Mouse (Mus musculus) heart, embryonic 13.5 days (tissue): ENCODE results near the gene Mtg2. TPM values are rescaled to one million over a fixed set of nuclear protein-coding genes. Genes with fewer than 3 reads are reported as not detected.
A peak's percentile ranks its signal among the peaks of the same experiment; 100 is the strongest.

ENCODE experiments used
- ATAC-seq: fragments of 200-750 bp; cut with Nextera tagmentation; 2 replicates; pipeline ENCODE4 v1.8.0; 2017; ENCODE audit warnings: moderate TSS enrichment; ENCODE audit not compliant: insufficient number of reproducible peaks, low FRiP score, low TSS enrichment; ENCODE audit errors: extremely low read depth
- H3K27ac ChIP-seq: fragments of 300-500 bp; sonication (generic); replicated peaks from 2 replicates; pipeline ENCODE4 v1.5.1; 2015; ENCODE audit warnings: moderate library complexity, mild to moderate bottlenecking, inconsistent platforms
- H3K27me3 ChIP-seq: fragments of 300-500 bp; sonication (generic); replicated peaks from 2 replicates; pipeline ENCODE4 v1.6.1; 2015; ENCODE audit warnings: mild to moderate bottlenecking, inconsistent platforms
- H3K36me3 ChIP-seq: fragments of 300-500 bp; sonication (generic); 2 replicates; pipeline ENCODE4 v1.6.1; 2015; ENCODE audit warnings: mild to moderate bottlenecking, inconsistent platforms
- H3K4me1 ChIP-seq: fragments of 300-500 bp; sonication (generic); 2 replicates; pipeline ENCODE4 v1.6.1; 2015; ENCODE audit warnings: inconsistent platforms
- H3K4me2 ChIP-seq: fragments of 300-500 bp; sonication (generic); 2 replicates; pipeline ENCODE4 v1.6.1; 2015; ENCODE audit warnings: inconsistent platforms, mild to moderate bottlenecking, moderate library complexity
- H3K4me3 ChIP-seq: fragments of 300-500 bp; sonication (generic); 2 replicates; pipeline ENCODE4 v1.5.1; 2015; ENCODE audit warnings: moderate library complexity, mild to moderate bottlenecking, inconsistent platforms
- H3K9ac ChIP-seq: fragments of 300-500 bp; sonication (generic); 2 replicates; pipeline ENCODE4 v1.6.1; 2015; ENCODE audit warnings: inconsistent platforms, mild to moderate bottlenecking, moderate library complexity
- H3K9me3 ChIP-seq: fragments of 300-500 bp; sonication (generic); 2 replicates; pipeline ENCODE4 v1.6.1; 2016; ENCODE audit warnings: inconsistent platforms
- WGBS: fragments of 180-500 bp; shearing (Covaris S2); methylation state at CpG from one replicate; pipeline ENCODE4 v1.1.7; 2015; ENCODE audit warnings: mixed read lengths; 5-methylcytosine and 5-hydroxymethylcytosine counted together
- polyA plus RNA-seq: library from polyadenylated mRNA; unstranded; fragments of >200 nt; fragmentation: Nextera tagmentation; extraction: Ambion mirVana; gene quantifications from 2 replicates; pipeline ENCODE4 v1.2.1, GENCODE M21; 2015

The Mtg2 gene
- polyA plus RNA-seq, 1 experiment from 2014 or later: 23.9 TPM

DNA sequence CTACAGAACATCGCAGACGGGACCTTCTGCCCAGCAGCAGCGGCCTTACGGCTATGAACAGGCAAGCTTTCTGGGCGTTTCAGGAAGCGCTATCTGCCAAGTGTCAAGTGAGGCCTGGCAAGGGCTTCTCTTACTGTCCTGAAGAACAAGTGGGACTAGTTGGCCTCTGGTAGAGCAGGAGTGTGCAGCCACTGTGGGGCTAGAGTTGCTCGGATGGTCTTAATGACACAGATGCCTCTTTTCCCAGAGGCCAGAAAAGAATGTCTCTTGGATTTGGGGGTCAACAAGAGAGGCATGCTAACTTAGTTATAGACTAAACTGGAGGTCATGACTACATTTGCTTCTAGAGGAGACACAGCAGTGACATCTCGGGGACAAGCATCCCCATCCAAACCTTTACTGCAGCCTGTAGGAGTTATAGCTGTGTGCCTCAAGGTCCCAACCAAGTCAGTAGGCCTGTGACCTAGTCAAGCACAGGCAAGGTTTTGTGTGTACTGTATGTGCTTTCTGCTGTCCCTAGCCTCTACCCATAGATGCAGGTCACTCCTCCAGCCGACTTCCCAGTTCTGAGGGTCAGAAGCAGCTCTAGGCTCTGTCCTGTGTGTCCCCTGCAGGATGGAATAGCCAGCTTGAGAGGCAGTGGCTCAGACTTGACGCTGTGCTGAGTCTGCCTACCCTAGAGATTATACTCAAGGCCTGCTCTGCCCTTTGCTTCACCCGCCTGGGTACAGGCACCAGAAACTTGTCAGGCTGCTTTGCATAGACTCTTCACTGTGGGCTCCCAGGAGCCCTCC, 6.9 kb upstream of the Mtg2 start:
- WGBS: 89% methylated on average over 11 of the region's 11 CpGs
- Histone ChIP-seq H3K4me1 (no peaks in the 10 kb centered on the region), H3K27ac (no peak overlapping the region), H3K27me3 (no peaks in the 10 kb centered on the region), H3K4me3 (no peak overlapping the region), H3K9ac (no peak overlapping the region), H3K36me3 (peaks cover 76% of the 10 kb centered on the region), H3K4me2 (no peak overlapping the region), H3K9me3 (no peaks in the 10 kb centered on the region)
- no peak for ATAC-seq

DNA sequence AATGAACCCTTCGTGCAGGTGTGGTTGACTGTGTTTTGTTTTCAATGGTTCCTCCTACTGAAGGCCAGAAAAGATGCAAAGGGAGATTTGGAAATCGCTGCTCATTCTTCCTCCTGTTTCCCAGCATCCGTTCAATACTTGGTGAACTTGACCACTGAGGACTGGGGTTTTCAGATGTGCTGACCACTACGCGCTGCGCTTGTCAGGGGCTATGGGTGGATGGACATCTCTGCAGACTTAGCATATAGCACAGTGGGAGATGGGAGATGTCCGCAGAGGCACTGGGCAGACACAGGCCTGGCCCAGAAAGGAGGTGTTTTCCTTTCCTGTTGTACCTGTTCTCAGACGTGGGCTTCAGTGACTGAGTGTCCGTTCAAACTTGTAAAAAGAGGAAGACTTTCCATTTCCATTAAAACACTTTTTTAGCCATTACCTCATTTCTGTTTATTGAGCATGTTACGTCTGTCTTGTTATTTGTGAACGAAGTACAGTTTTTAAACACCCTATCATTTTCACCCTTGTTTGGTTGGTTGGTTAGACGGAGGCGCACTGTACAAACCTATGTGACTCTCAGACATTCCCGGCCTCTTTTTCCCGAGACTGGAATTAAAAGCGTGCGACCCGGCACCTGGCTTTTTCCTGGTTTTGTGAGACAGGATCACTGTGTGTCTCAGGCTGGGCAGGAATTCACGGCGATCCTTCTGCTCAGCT, 463 bp upstream of the Mtg2 start:
- 31% methylated on average over 20 of the region's 20 CpGs for WGBS
- Histone ChIP-seq H3K4me1 (peaks cover 15% of the 10 kb centered on the region), H3K9me3 (no peaks in the 10 kb centered on the region), H3K27ac (peak overlapping the region; percentile 81), H3K4me3 (peak overlapping the region; percentile 79), H3K36me3 (peaks cover 38% of the 10 kb centered on the region), H3K27me3 (no peaks in the 10 kb centered on the region), H3K9ac (peak overlapping the region; percentile 85), H3K4me2 (peak overlapping the region; percentile 95)
- ATAC-seq: no peak; the same call in 1 of the 2 replicates

DNA sequence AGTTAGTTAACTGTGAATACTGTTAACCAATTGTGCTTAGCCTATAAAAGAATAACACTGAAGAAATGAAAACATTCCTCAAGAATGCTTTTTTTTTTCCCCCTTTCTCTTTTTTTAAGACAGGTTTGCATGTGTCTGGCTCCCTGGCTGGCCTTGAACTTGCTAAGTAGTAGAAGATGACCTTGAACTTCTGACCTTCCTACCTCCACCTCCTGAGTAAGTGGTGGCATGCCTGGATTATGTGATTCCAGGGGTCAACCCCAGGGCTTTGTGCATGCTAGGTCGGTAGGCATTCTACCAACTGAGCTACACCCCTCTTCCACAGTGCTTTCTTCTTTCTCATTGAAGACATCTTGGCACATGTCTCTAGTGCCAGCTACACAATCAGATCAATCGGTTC, 1.3 kb downstream of the Mtg2 start:
- Histone ChIP-seq H3K4me3 (peak overlapping the region; percentile 79; the same call in 1 of the 2 replicates), H3K4me2 (no peak overlapping the region), H3K4me1 (peaks cover 15% of the 10 kb centered on the region), H3K36me3 (peaks cover 35% of the 10 kb centered on the region), H3K27me3 (no peaks in the 10 kb centered on the region), H3K9ac (peak overlapping the region; percentile 14; the same call in 1 of the 2 replicates), H3K9me3 (no peaks in the 10 kb centered on the region), H3K27ac (no peak overlapping the region)
- ATAC-seq: no peak
- 73% methylated on average over 2 of the region's 2 CpGs for WGBS

DNA sequence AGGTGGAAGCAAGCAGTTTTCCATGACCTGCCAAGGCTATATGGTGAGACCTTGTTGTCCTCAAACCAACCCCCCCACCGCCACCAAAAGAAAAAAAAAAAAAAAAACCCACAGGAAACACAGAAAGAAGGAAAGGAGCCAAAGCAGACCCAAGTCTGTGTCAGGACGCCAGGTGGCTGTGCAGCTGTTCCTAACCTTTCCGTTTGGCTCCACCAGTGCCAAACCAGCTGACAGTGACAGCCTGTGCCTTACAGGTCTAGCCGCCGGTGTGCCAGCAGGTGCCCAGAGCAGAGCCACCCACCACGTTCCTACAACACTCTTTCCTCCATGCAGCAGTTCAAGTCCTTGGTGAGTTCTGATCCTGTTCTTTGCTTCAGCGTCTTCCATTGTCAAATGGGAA, 2.5 kb downstream of the Mtg2 start:
- H3K4me1 ChIP-seq: peaks cover 15% of the 10 kb centered on the region
- WGBS: 81% methylated on average over 7 of the region's 7 CpGs
- H3K4me3 ChIP-seq: no peak overlapping the region
- H3K36me3 ChIP-seq: peaks cover 36% of the 10 kb centered on the region
- H3K9ac ChIP-seq: no peak overlapping the region
- H3K27me3 ChIP-seq: no peaks in the 10 kb centered on the region
- H3K4me2 ChIP-seq: no peak overlapping the region
- H3K27ac ChIP-seq: no peak overlapping the region
- no peak for ATAC-seq
- H3K9me3 ChIP-seq: no peaks in the 10 kb centered on the region

DNA sequence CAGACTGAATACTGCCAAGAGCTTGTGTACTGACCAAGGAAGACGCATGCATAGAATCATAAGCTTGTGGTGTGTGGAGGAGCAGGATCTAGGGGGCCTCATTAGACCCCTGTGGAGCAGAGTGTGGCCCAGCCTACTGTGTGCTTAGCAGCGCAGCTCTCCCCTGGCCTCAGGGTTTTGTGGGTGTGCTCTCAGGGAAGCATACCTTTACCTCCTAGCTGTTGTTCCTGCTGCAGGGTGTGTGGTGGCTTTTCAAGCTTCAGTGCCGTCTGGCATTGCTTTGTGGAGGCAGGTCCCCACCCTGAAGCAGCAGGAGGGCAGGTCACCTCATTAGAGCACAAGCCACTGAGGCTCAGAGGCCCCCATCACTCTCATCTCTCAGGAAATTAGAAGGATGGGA, 7.2 kb downstream of the Mtg2 start:
- H3K9ac ChIP-seq: no peak overlapping the region

DNA sequence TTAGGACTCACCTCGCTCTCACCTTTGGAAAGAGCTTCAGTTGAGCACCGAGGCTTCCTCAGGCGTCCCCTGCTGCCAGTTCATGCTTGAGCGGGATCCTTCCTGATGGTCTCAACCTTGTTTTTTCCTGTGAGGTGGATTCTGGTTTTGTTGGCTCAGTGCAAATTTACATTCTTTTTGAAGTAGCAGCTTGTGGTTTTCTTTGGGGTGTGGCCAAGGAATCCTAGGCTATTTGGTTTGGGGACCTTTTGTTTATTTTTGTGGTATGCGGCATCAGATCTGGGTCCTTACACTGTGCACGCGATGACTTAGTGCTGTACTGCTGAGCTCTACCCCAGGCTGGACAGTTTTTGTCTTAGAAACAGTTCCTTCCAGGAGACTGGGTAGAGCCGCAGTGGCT, 10.3 kb downstream of the Mtg2 start:
- Histone ChIP-seq H3K36me3 (peaks cover 73% of the 10 kb centered on the region), H3K27ac (no peak overlapping the region), H3K4me3 (no peak overlapping the region), H3K4me2 (no peak overlapping the region), H3K9ac (no peak overlapping the region), H3K4me1 (peaks cover 6% of the 10 kb centered on the region; the same call in 1 of the 2 replicates), H3K9me3 (no peaks in the 10 kb centered on the region), H3K27me3 (no peaks in the 10 kb centered on the region)
- WGBS: 91% methylated on average over 8 of the region's 8 CpGs
- ATAC-seq: no peak

More for the DNA sequence above, 7.2 kb downstream of the Mtg2 start:
- no peaks in the 10 kb centered on the region for H3K4me1 ChIP-seq
- WGBS: 76% methylated on average over 3 of the region's 3 CpGs
- no peaks in the 10 kb centered on the region for H3K9me3 ChIP-seq
- H3K27me3 ChIP-seq: no peaks in the 10 kb centered on the region
- H3K4me2 ChIP-seq: no peak overlapping the region
- peaks cover 63% of the 10 kb centered on the region for H3K36me3 ChIP-seq
- ATAC-seq: no peak
- H3K27ac ChIP-seq: no peak overlapping the region
- no peak overlapping the region for H3K4me3 ChIP-seq

DNA sequence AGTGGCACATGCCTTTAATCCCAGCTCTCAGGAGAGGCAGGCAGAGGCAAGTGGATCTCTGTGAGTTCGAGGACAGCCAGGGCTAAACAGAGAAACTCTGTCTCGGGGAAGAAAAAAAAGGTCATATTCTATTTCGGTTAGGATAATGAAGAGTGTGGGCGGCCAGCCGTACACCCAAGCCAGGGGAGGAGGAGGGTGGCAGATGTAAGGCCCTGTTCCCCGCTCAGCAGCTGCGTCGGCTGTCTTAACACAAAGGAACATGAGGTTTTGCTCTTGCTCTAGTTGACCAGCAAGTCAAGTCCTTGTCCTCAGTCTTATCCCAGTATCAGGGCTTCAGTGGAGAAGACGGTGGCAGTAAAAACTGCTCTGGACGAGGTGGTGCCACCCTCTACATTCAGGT, 12.7 kb downstream of the Mtg2 start:
- WGBS: 83% methylated on average over 10 of the region's 10 CpGs
- ATAC-seq: no peak
- peaks cover 73% of the 10 kb centered on the region for H3K36me3 ChIP-seq

DNA sequence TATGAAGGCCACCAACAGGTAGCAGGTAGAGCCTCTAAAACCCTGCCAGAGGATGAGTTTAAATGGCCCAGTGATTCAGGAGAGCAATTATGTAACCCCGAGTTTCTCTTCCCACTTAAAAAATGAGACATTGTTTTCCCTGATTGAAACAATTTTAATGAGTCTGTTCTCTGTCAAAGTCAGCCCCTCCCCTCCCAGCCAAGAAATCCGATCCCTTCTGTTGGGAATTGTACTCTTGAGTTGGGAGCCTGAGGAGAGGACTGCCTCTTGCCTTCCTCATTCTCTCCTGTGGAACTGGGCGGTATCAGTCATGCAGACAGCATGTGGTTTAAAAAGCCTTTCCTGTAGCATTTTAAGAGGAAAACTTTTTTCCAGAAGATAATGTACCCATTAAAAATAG, 14.2 kb downstream of the Mtg2 start:
- ATAC-seq: no peak
- H3K9me3 ChIP-seq: no peaks in the 10 kb centered on the region
- H3K36me3 ChIP-seq: peaks cover 59% of the 10 kb centered on the region
- 38% methylated on average over 3 of the region's 3 CpGs for WGBS
- no peak overlapping the region for H3K4me3 ChIP-seq
- H3K27me3 ChIP-seq: 0 out of 2 replicates have a peak, but pooled peaks cover 2% of the 10 kb centered on the region
- H3K27ac ChIP-seq: no peak overlapping the region
- no peak overlapping the region for H3K9ac ChIP-seq
- H3K4me1 ChIP-seq: peaks cover 6% of the 10 kb centered on the region; the same call in 1 of the 2 replicates
- H3K4me2 ChIP-seq: no peak overlapping the region

More for the DNA sequence above, 12.7 kb downstream of the Mtg2 start:
- Histone ChIP-seq H3K4me2 (no peak overlapping the region), H3K4me1 (peaks cover 6% of the 10 kb centered on the region; the same call in 1 of the 2 replicates), H3K27me3 (no peaks in the 10 kb centered on the region), H3K9ac (no peak overlapping the region), H3K27ac (no peak overlapping the region), H3K9me3 (no peaks in the 10 kb centered on the region), H3K4me3 (no peak overlapping the region)

DNA sequence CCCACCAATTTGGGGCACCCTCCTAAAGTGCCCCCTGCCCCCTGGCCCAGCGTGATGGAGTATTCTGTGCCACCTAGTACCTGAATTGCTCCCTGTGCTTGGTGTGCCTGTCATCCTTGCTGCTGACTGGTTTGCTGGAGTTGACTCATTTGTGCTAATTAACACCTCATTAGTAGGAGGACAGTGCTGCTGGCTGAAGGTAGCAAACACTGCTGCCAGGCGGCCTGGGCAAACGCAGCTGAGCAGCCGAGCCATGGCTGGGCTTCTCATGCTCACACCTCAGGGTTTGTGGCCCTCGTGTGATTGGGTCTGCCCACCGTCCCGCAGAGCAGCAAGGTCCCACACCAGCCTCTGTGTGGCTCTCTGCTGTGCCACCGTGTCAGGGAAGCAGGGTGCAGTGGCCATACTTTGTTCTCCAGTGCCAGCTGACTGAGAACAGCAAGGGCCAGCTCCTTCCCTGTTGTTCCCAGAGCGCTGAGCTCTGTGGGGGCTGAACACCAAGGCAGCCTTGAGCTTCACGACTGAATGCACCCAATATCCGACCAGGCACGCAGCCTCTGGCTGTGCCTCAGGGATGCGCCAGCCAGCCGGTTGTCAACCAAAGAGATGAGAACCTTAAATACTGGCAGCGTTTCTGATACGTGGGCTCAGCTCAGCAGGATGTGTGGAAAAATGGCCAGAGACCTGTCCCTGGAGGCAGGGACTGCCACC, 15.7 kb downstream of the Mtg2 start:
- 69% methylated on average over 16 of the region's 16 CpGs for WGBS
- H3K4me2 ChIP-seq: no peak overlapping the region
- H3K4me1 ChIP-seq: peaks cover 6% of the 10 kb centered on the region; the same call in 1 of the 2 replicates
- H3K4me3 ChIP-seq: no peak overlapping the region
- peaks cover 47% of the 10 kb centered on the region for H3K36me3 ChIP-seq
- no peak overlapping the region for H3K9ac ChIP-seq
- no peak for ATAC-seq
- no peak overlapping the region for H3K27ac ChIP-seq
- peaks cover 11% of the 10 kb centered on the region for H3K27me3 ChIP-seq
- H3K9me3 ChIP-seq: no peaks in the 10 kb centered on the region

DNA sequence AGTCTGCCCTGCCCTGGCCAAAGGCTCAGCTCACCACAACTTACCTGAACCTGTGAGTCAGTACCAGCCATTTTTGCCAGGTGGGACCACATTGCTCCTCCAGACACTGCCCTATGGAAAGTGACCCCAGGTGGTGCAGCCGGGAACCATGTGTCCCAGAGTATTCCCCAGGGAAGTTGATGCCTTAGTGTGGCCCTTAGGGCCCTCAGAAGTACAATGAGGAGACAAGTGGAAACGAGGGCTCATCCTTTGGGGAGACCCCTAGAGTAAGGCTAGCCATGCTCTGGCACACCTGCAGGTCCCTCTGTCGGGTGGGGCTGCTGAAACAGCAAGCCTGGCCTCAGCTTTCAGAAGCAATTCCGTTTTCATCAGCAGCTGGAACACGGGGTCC, 16.2 kb downstream of the Mtg2 start:
- H3K9ac ChIP-seq: no peak overlapping the region
- H3K27me3 ChIP-seq: peaks cover 11% of the 10 kb centered on the region
- H3K4me2 ChIP-seq: no peak overlapping the region
- no peak overlapping the region for H3K27ac ChIP-seq
- H3K4me1 ChIP-seq: peaks cover 6% of the 10 kb centered on the region; the same call in 1 of the 2 replicates
- no peaks in the 10 kb centered on the region for H3K9me3 ChIP-seq
- H3K4me3 ChIP-seq: no peak overlapping the region
- WGBS: 78% methylated on average over 5 of the region's 5 CpGs
- no peak for ATAC-seq
- H3K36me3 ChIP-seq: peaks cover 41% of the 10 kb centered on the region

DNA sequence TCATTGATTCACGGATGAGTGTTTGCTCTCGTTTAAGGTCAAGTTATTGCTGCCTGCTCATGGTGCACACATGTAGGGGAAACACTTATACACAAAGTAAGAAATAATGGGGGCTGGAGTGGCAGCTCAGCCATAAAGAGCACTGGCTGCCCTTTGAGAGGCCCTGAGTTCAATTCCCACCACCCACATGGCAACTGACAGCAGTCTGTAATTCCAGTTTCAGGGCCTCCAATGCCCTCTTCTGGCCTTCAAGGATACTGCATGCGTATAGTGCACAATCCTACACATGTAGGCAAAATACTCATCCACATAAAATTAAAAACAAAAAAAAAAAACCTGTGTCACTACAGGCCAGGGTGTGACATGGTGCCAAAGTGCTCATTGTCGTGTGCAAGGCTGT, 17.1 kb downstream of the Mtg2 start:
- H3K4me1 ChIP-seq: peaks cover 6% of the 10 kb centered on the region; the same call in 1 of the 2 replicates
- no peaks in the 10 kb centered on the region for H3K9me3 ChIP-seq
- no peak for ATAC-seq
- peaks cover 33% of the 10 kb centered on the region for H3K36me3 ChIP-seq
- H3K4me3 ChIP-seq: no peak overlapping the region
- WGBS: 87% methylated on average over 4 of the region's 4 CpGs
- no peak overlapping the region for H3K27ac ChIP-seq
- H3K4me2 ChIP-seq: no peak overlapping the region
- no peak overlapping the region for H3K9ac ChIP-seq
- peaks cover 11% of the 10 kb centered on the region for H3K27me3 ChIP-seq
